Mouse (Mus musculus) bone marrow macrophage, adult 2 months (primary cell): ENCODE results near the gene Nipa2.

Source experiments
- CTCF ChIP-seq: IDR thresholded peaks from 2 replicates; pipeline ENCODE4 v1.5.1; 2012; ENCODE audit warnings: low read depth, mild to moderate bottlenecking, low read length, moderate library complexity
- POLR2A ChIP-seq: IDR thresholded peaks from 2 replicates; pipeline ENCODE4 v1.6.1; 2012; ENCODE audit warnings: mild to moderate bottlenecking, low read depth, low read length, borderline replicate concordance

GRCm38 (mm10) chr7:55903766-55904165, 58.5 kb downstream of the Nipa2 start:
- no peak for TF ChIP-seq POLR2A
- no peak for TF ChIP-seq CTCF
